Mouse (Mus musculus) kidney, adult 18-20 months (tissue): ENCODE results near the gene Ndufa11.
A peak's percentile ranks its signal among the peaks of the same experiment; 100 is the strongest.

ENCODE experiments used
- DNase-seq: peaks from one replicate; pipeline ENCODE4 v3.0.0; 2021

Gene Ndufa11

GRCm38 (mm10) chr17:56717363-56718058, at the start of gene Ndufa11, which contains the start of gene Vmac:
Gene Ndufa11, plus strand, starts transcription at chr17:56717767.
Gene Vmac, minus strand, starts transcription at chr17:56718022.
- peak; percentile 96 for DNase-seq

- peak; percentile 85 for DNase-seq
These were observed 49.0 kb upstream of the Ndufa11 start for GRCm38 (mm10) chr17:56668384-56669144.

- DNase-seq, result no peak
These were observed 47.8 kb upstream of the Ndufa11 start for GRCm38 (mm10) chr17:56669766-56670165.

GRCm38 (mm10) chr17:56672941-56673646, 44.5 kb upstream of the Ndufa11 start, which contains the start of gene Ranbp3:
Gene Ranbp3, plus strand, starts transcription at chr17:56673294.
- peak; percentile 97 for DNase-seq

GRCm38 (mm10) chr17:56673647-56674416, 43.7 kb upstream of the Ndufa11 start:
- no peak for DNase-seq

GRCm38 (mm10) chr17:56681791-56682190, 35.8 kb upstream of the Ndufa11 start:
- no peak for DNase-seq

- no peak for DNase-seq
These were observed 34.7 kb upstream of the Ndufa11 start for GRCm38 (mm10) chr17:56682880-56683279.

GRCm38 (mm10) chr17:56683546-56684140, 33.9 kb upstream of the Ndufa11 start:
- DNase-seq, result no peak

GRCm38 (mm10) chr17:56684649-56685048, 32.9 kb upstream of the Ndufa11 start:
- DNase-seq, result no peak

- DNase-seq, result no peak
These were observed 30.8 kb upstream of the Ndufa11 start for GRCm38 (mm10) chr17:56686801-56687200.

- no peak for DNase-seq
These were observed 29.5 kb upstream of the Ndufa11 start for GRCm38 (mm10) chr17:56688045-56688444.

GRCm38 (mm10) chr17:56688689-56689088, 28.9 kb upstream of the Ndufa11 start:
- DNase-seq, result no peak

- no peak for DNase-seq
These were observed 24.2 kb upstream of the Ndufa11 start for GRCm38 (mm10) chr17:56693395-56693794.

- peak; percentile 36 for DNase-seq
These were observed 23.7 kb upstream of the Ndufa11 start for GRCm38 (mm10) chr17:56693851-56694310.

- no peak for DNase-seq
These were observed 17.1 kb upstream of the Ndufa11 start for GRCm38 (mm10) chr17:56700451-56700850.

GRCm38 (mm10) chr17:56703038-56703437, 14.5 kb upstream of the Ndufa11 start:
- DNase-seq, result no peak

- DNase-seq, result no peak
These were observed 11.1 kb upstream of the Ndufa11 start for GRCm38 (mm10) chr17:56706515-56706914.

- DNase-seq, result no peak
These were observed 8.9 kb upstream of the Ndufa11 start for GRCm38 (mm10) chr17:56708692-56709091.

- no peak for DNase-seq
These were observed 7.9 kb upstream of the Ndufa11 start for GRCm38 (mm10) chr17:56709708-56710107.

GRCm38 (mm10) chr17:56715360-56715759, 2.2 kb upstream of the Ndufa11 start:
- DNase-seq, result no peak

- no peak for DNase-seq
These were observed 1.5 kb upstream of the Ndufa11 start for GRCm38 (mm10) chr17:56715914-56716654.
